Mouse (Mus musculus) stomach, embryonic 14.5 days (tissue): ENCODE measurements around the gene Cped1. TPM values are rescaled to one million over a fixed set of nuclear protein-coding genes. Genes with fewer than 3 reads are reported as not detected.

Source experiments
- ATAC-seq: fragments of 200-750 bp; cut with Nextera tagmentation; 2 replicates; pipeline ENCODE4 v1.8.0; 2017; ENCODE audit warnings: low read depth, moderate TSS enrichment; ENCODE audit not compliant: insufficient number of reproducible peaks, insufficient read depth, low FRiP score
- H3K27ac ChIP-seq: fragments of 300-500 bp; sonication (generic); 2 replicates; pipeline ENCODE4 v1.5.1; 2014; ENCODE audit warnings: mild to moderate bottlenecking, low read length, moderate library complexity, mixed read lengths
- H3K27me3 ChIP-seq: fragments of 300-500 bp; sonication (generic); 2 replicates; pipeline ENCODE4 v1.6.1; 2014; ENCODE audit warnings: low read length, control low read depth, mixed read lengths; ENCODE audit not compliant: control insufficient read depth, insufficient read depth
- H3K36me3 ChIP-seq: fragments of 300-500 bp; sonication (generic); 2 replicates; pipeline ENCODE4 v1.6.1; 2014; ENCODE audit warnings: mild to moderate bottlenecking, control low read depth, low read length, moderate library complexity, mixed read lengths; ENCODE audit not compliant: control insufficient read depth, insufficient read depth
- H3K4me1 ChIP-seq: fragments of 300-500 bp; sonication (generic); 2 replicates; pipeline ENCODE4 v1.6.1; 2014; ENCODE audit warnings: low read length, control low read depth, mixed read lengths; ENCODE audit not compliant: control insufficient read depth, insufficient read depth
- H3K4me2 ChIP-seq: fragments of 300-500 bp; sonication (generic); replicated peaks from 2 replicates; pipeline ENCODE4 v1.6.1; 2014; ENCODE audit warnings: low read depth, low read length, control low read depth
- H3K4me3 ChIP-seq: fragments of 300-500 bp; sonication (generic); 2 replicates; pipeline ENCODE4 v1.5.1; 2014; ENCODE audit warnings: low read depth, low read length, control low read depth
- H3K9ac ChIP-seq: fragments of 300-500 bp; sonication (generic); replicated peaks from 2 replicates; pipeline ENCODE4 v1.6.1; 2014; ENCODE audit warnings: low read depth, mild to moderate bottlenecking, control low read depth, low read length, moderate library complexity, mixed read lengths
- H3K9me3 ChIP-seq: fragments of 300-500 bp; sonication (generic); 2 replicates; pipeline ENCODE4 v1.6.1; 2016; ENCODE audit warnings: low read depth, low read length, control low read depth; ENCODE audit not compliant: control insufficient read depth
- WGBS: fragments of 180-500 bp; shearing (Covaris S2); extraction: QIAGEN DNeasy Blood & Tissue Kit; methylation state at CpG from one replicate; pipeline ENCODE4 v1.1.7; 2014; 5-methylcytosine and 5-hydroxymethylcytosine counted together
- polyA plus RNA-seq: library from polyadenylated mRNA; unstranded; fragments of >200 nt; fragmentation: Nextera tagmentation; extraction: Ambion mirVana; gene quantifications from 2 replicates; pipeline ENCODE4 v1.2.1, GENCODE M21; 2014

The Cped1 gene
- polyA plus RNA-seq, 1 experiment from 2014 or later, result 47.2 TPM

- no peak for ATAC-seq
- Histone ChIP-seq H3K9me3 (no peaks in the 10 kb centered on the region; the same call in 1 of the 2 replicates), H3K36me3 (peaks cover 3% of the 10 kb centered on the region; the same call in 1 of the 2 replicates), H3K9ac (no peak overlapping the region), H3K4me1 (no peaks in the 10 kb centered on the region), H3K4me3 (no peak overlapping the region), H3K27me3 (no peaks in the 10 kb centered on the region), H3K4me2 (no peak overlapping the region), H3K27ac (no peak overlapping the region)
- WGBS, result 80% methylated on average over 5 of the region's 5 CpGs
Observed at GRCm38 (mm10) chr6:22093792-22094191, 108.1 kb downstream of the Cped1 start.

- no peak for ATAC-seq
Observed at GRCm38 (mm10) chr6:22097709-22098108, 112.0 kb downstream of the Cped1 start.

GRCm38 (mm10) chr6:22099832-22100231, 114.1 kb downstream of the Cped1 start:
- Histone ChIP-seq H3K9ac (no peak overlapping the region), H3K9me3 (no peaks in the 10 kb centered on the region), H3K27ac (no peak overlapping the region), H3K36me3 (no peaks in the 10 kb centered on the region), H3K27me3 (no peaks in the 10 kb centered on the region), H3K4me3 (no peak overlapping the region), H3K4me2 (no peak overlapping the region), H3K4me1 (no peaks in the 10 kb centered on the region)
- 83% methylated on average over 5 of the region's 5 CpGs for WGBS
- ATAC-seq, result no peak

More at GRCm38 (mm10) chr6:22097709-22098108, 112.0 kb downstream of the Cped1 start:
- 30% methylated on average over 2 of the region's 2 CpGs for WGBS
- Histone ChIP-seq H3K9ac (no peak overlapping the region), H3K27me3 (no peaks in the 10 kb centered on the region), H3K27ac (no peak overlapping the region), H3K4me2 (no peak overlapping the region), H3K36me3 (no peaks in the 10 kb centered on the region), H3K4me3 (no peak overlapping the region), H3K9me3 (no peaks in the 10 kb centered on the region), H3K4me1 (no peaks in the 10 kb centered on the region)

- Histone ChIP-seq H3K27ac (no peak overlapping the region), H3K9me3 (no peaks in the 10 kb centered on the region), H3K4me2 (no peak overlapping the region), H3K4me3 (no peak overlapping the region), H3K27me3 (no peaks in the 10 kb centered on the region), H3K9ac (no peak overlapping the region), H3K4me1 (no peaks in the 10 kb centered on the region), H3K36me3 (no peaks in the 10 kb centered on the region)
- 65% methylated on average over 3 of the region's 3 CpGs for WGBS
- no peak for ATAC-seq
Observed at GRCm38 (mm10) chr6:22101939-22102338, 116.2 kb downstream of the Cped1 start.

DNA sequence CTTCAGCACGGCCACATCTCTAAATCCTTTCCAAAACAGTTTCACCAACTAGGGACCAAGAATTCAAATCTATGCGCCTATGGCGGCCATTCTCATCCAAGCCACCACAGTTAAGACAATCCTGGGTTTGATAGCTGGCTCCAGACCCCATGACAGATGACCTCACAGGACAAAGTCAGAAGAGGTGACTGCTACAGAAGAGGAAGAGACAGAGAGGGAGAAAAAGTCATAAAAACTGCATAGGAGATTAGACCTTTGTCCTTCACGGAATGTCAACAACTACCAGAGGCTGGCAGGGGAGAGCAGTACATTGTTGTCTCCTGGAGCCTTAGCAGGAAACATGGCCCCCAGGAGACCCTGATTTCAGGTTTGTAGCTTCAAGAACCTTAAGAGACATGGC, 117.0 kb downstream of the Cped1 start:
- H3K9ac ChIP-seq, result no peak overlapping the region
- H3K27me3 ChIP-seq, result no peaks in the 10 kb centered on the region
- ATAC-seq, result no peak
- H3K4me1 ChIP-seq, result no peaks in the 10 kb centered on the region
- no peaks in the 10 kb centered on the region for H3K9me3 ChIP-seq
- WGBS, result 88% methylated on average over 4 of the region's 4 CpGs
- H3K4me3 ChIP-seq, result no peak overlapping the region
- H3K36me3 ChIP-seq, result no peaks in the 10 kb centered on the region
- no peak overlapping the region for H3K4me2 ChIP-seq
- H3K27ac ChIP-seq, result no peak overlapping the region

DNA sequence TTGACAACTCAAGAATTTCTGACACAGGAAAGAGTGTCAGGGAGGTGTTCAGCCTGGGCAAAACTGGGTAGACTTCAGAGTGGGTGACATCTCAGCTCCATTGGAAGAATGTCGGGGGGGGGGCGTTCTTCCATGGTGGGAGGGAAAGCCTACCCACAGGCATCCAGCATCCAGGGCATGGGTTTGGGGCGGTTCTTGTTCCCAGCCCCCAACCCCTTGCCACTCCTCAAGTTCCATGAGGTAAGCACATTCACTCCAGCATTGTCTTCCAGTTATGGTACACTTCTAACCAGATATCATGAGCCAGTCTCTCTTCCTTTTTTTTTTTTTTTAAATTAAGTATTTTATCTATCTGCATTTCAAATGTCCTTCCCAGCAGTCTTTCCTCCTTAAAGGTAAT, 118.0 kb downstream of the Cped1 start:
- Histone ChIP-seq H3K4me1 (no peaks in the 10 kb centered on the region), H3K9ac (no peak overlapping the region), H3K4me2 (no peak overlapping the region), H3K4me3 (no peak overlapping the region), H3K9me3 (no peaks in the 10 kb centered on the region), H3K36me3 (no peaks in the 10 kb centered on the region), H3K27me3 (no peaks in the 10 kb centered on the region), H3K27ac (no peak overlapping the region)
- WGBS, result 68% methylated on average over 3 of the region's 3 CpGs
- no peak for ATAC-seq

DNA sequence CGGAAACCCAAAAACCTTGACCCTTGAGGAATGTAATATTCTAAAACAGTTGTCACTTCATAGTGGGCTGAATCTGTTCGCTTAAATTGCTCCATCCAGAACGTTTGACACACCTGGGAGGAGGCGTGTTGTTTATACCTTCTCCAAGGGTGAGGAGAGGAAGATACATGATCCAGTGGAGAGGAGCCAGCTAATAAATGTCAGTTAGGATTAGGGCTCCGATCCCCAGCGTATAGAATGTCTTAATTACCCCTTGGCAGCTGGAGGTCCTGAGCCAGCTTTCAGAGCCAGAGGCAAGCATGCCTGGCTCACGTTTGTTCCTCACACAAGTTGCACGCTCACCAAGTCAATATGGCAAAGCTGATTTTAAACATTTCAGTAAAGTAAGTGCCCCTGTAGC, 118.5 kb downstream of the Cped1 start:
- no peak for ATAC-seq
- Histone ChIP-seq H3K4me1 (no peaks in the 10 kb centered on the region), H3K36me3 (no peaks in the 10 kb centered on the region), H3K4me3 (no peak overlapping the region), H3K27me3 (no peaks in the 10 kb centered on the region), H3K27ac (no peak overlapping the region), H3K9me3 (no peaks in the 10 kb centered on the region), H3K4me2 (no peak overlapping the region), H3K9ac (no peak overlapping the region)
- 23% methylated on average over 8 of the region's 8 CpGs for WGBS

- Histone ChIP-seq H3K4me2 (no peak overlapping the region), H3K9ac (no peak overlapping the region), H3K27me3 (no peaks in the 10 kb centered on the region), H3K4me1 (no peaks in the 10 kb centered on the region), H3K4me3 (no peak overlapping the region), H3K27ac (no peak overlapping the region), H3K36me3 (no peaks in the 10 kb centered on the region), H3K9me3 (no peaks in the 10 kb centered on the region)
- WGBS, result 68% methylated on average over 6 of the region's 6 CpGs
- peak; percentile 71; the same call in 1 of the 2 replicates for ATAC-seq
Observed at GRCm38 (mm10) chr6:22114079-22114478, 128.4 kb downstream of the Cped1 start.

GRCm38 (mm10) chr6:22116679-22117078, 131.0 kb downstream of the Cped1 start:
- H3K4me2 ChIP-seq, result no peak overlapping the region
- 92% methylated on average over 1 of the region's 1 CpGs for WGBS
- ATAC-seq, result no peak

More at GRCm38 (mm10) chr6:22116679-22117078, 131.0 kb downstream of the Cped1 start:
- H3K27me3 ChIP-seq, result no peaks in the 10 kb centered on the region
- H3K27ac ChIP-seq, result no peak overlapping the region
- H3K9me3 ChIP-seq, result no peaks in the 10 kb centered on the region
- H3K9ac ChIP-seq, result no peak overlapping the region
- H3K36me3 ChIP-seq, result no peaks in the 10 kb centered on the region
- H3K4me1 ChIP-seq, result no peaks in the 10 kb centered on the region
- H3K4me3 ChIP-seq, result no peak overlapping the region
